Mouse (Mus musculus): ENCODE measurements around the gene Chn2. TPM values are rescaled to one million over a fixed set of nuclear protein-coding genes. Genes with fewer than 3 reads are reported as not detected.

Gene Chn2
- polyA plus RNA-seq, 1 experiment from 2014 or later, result 23.5 TPM

DNA sequence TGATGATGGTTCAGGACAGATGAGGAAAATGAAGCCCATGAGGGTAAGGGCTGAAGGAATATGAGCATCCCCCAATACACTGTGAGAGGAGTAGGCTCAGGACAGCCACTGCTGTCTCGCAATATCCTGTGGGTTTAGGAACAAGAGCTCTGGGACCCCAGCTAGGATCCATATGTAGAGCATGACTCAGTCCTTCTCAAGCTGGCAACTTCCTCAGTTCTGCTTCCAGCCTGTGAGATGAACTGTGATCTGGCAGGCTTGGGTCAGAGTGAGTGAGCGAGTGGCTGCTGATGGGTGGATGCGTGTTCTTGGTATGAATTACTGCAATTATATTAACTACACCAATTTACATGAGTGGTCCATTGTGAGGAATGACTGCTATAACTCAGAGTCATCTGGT is 121.3 kb downstream of the Chn2 start:
- Histone ChIP-seq H3K4me1 (ENCODE audit: control insufficient read depth, insufficient read depth, low read length) (no peaks in the 10 kb centered on the region), H3K27ac (ENCODE audit: low read depth, low read length) (no peak overlapping the region), H3K4me2 (ENCODE audit: low read depth, low read length) (no peak overlapping the region), H3K4me3 (ENCODE audit: low read depth, low read length) (no peak overlapping the region), H3K9ac (replicated peaks; ENCODE audit: low read depth, low read length) (no peak overlapping the region), H3K36me3 (ENCODE audit: control insufficient read depth, insufficient read depth, low read length) (no peaks in the 10 kb centered on the region), H3K27me3 (ENCODE audit: control insufficient read depth, insufficient read depth, low read length) (no peaks in the 10 kb centered on the region), H3K9me3 (ENCODE audit: control insufficient read depth, low read length) (no peaks in the 10 kb centered on the region)
- no peak for ATAC-seq (ENCODE audit: low read depth)
- WGBS, result 80% methylated on average over 3 of the region's 3 CpGs

DNA sequence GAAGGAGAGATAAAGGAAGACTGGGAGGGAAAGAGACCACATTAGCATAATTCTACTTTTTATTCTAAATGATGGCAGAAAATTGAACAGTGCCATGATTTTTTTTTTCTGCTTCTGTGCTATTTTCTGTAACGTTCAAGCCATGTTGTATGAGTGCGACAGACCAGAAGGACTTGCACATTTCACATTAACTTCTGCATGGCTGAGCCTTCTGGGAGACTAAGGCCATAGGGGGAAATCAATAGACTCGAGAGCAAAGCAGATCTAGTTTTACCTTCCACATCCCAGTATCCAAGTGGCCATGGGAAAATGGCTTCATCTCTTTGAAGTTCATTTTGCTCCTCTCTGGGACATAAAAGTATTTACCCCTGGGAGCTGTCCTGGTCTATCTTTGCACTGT is 121.9 kb downstream of the Chn2 start:
- Histone ChIP-seq H3K9me3 (ENCODE audit: control insufficient read depth, low read length) (no peaks in the 10 kb centered on the region), H3K27me3 (ENCODE audit: control insufficient read depth, insufficient read depth, low read length) (no peaks in the 10 kb centered on the region), H3K27ac (ENCODE audit: low read depth, low read length) (no peak overlapping the region), H3K9ac (replicated peaks; ENCODE audit: low read depth, low read length) (no peak overlapping the region), H3K4me3 (ENCODE audit: low read depth, low read length) (no peak overlapping the region), H3K4me1 (ENCODE audit: control insufficient read depth, insufficient read depth, low read length) (no peaks in the 10 kb centered on the region), H3K36me3 (ENCODE audit: control insufficient read depth, insufficient read depth, low read length) (no peaks in the 10 kb centered on the region), H3K4me2 (ENCODE audit: low read depth, low read length) (no peak overlapping the region)
- WGBS, result 55% methylated on average over 3 of the region's 3 CpGs
- no peak for ATAC-seq (ENCODE audit: low read depth)

DNA sequence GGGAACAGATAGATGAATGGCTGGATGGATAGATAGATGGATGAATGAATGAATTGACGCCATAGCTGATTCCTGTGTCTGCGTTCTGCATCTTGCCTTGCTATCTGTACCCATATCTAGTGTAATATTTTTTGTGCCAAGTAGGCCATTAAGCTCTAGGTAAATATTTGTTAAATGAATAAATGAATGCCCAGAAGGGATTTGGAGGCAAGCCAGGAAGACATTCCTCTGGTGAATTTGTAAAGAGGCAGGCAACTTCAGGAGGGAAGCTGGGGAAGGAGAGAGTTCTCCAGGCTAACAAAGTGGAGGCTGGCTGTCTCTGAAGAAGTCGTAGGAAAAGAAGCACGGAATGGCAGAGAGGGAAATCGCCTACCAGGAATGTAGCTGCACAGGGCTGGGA is 123.0 kb downstream of the Chn2 start:
- Histone ChIP-seq H3K36me3 (ENCODE audit: control insufficient read depth, insufficient read depth, low read length) (no peaks in the 10 kb centered on the region), H3K4me2 (ENCODE audit: low read depth, low read length) (no peak overlapping the region), H3K4me3 (ENCODE audit: low read depth, low read length) (no peak overlapping the region), H3K27me3 (ENCODE audit: control insufficient read depth, insufficient read depth, low read length) (no peaks in the 10 kb centered on the region), H3K9me3 (ENCODE audit: control insufficient read depth, low read length) (no peaks in the 10 kb centered on the region), H3K9ac (replicated peaks; ENCODE audit: low read depth, low read length) (no peak overlapping the region), H3K4me1 (ENCODE audit: control insufficient read depth, insufficient read depth, low read length) (no peaks in the 10 kb centered on the region), H3K27ac (ENCODE audit: low read depth, low read length) (no peak overlapping the region)
- WGBS, result 79% methylated on average over 5 of the region's 5 CpGs
- ATAC-seq (ENCODE audit: low read depth), result no peak

DNA sequence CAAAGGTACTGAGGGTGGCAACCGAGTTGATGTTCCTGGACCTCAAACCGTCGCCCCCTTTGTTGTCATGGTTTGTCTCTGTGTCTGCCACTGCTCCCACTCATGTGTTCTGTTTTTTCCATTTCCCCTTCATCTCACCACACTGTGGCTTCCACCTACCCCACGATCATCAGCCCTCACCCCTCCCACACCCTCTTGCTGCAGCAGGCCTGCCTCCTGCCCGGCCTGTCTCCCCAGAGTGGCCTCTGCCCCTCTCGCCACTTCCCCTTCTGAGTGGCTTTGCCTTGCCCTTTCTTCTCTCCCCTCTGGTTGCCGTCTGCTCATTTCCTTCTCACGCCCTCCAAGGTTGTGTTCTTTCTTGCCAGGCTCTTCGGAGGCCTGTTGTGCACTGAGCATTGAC is 123.4 kb downstream of the Chn2 start:
- no peak for ATAC-seq (ENCODE audit: low read depth)
- WGBS, result 83% methylated on average over 9 of the region's 9 CpGs

DNA sequence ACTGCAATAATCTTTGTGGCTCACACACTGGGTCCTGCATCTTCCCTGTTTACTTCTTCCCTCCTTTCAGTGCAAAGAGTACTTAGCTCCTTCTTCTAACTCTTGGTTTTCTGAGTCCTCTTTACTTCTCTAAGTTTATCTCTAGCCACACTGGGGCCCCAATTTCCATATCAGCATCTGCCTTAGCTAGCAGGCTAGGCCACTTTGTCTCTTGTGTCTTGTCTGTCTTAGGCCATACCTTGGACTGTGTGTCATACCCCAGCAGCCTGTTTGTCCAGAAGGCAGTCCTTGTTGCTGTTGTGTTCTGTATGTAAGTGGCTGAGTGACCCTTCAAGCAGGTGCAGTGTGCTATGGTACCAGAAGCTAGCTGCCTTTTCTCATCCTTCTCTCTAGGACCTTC is 124.3 kb downstream of the Chn2 start:
- Histone ChIP-seq H3K4me1 (ENCODE audit: control insufficient read depth, insufficient read depth, low read length) (no peaks in the 10 kb centered on the region), H3K27me3 (ENCODE audit: control insufficient read depth, insufficient read depth, low read length) (no peaks in the 10 kb centered on the region), H3K9ac (replicated peaks; ENCODE audit: low read depth, low read length) (no peak overlapping the region), H3K36me3 (ENCODE audit: control insufficient read depth, insufficient read depth, low read length) (no peaks in the 10 kb centered on the region), H3K4me2 (ENCODE audit: low read depth, low read length) (no peak overlapping the region), H3K27ac (ENCODE audit: low read depth, low read length) (no peak overlapping the region), H3K4me3 (ENCODE audit: low read depth, low read length) (no peak overlapping the region), H3K9me3 (ENCODE audit: control insufficient read depth, low read length) (no peaks in the 10 kb centered on the region)
- ATAC-seq (ENCODE audit: low read depth), result no peak

More for the DNA sequence above, 123.4 kb downstream of the Chn2 start:
- H3K4me1 ChIP-seq (ENCODE audit: control insufficient read depth, insufficient read depth, low read length), result no peaks in the 10 kb centered on the region
- H3K27me3 ChIP-seq (ENCODE audit: control insufficient read depth, insufficient read depth, low read length), result no peaks in the 10 kb centered on the region
- no peak overlapping the region for H3K4me2 ChIP-seq (ENCODE audit: low read depth, low read length)
- no peak overlapping the region for H3K4me3 ChIP-seq (ENCODE audit: low read depth, low read length)
- H3K27ac ChIP-seq (ENCODE audit: low read depth, low read length), result no peak overlapping the region
- H3K36me3 ChIP-seq (ENCODE audit: control insufficient read depth, insufficient read depth, low read length), result no peaks in the 10 kb centered on the region
- H3K9me3 ChIP-seq (ENCODE audit: control insufficient read depth, low read length), result no peaks in the 10 kb centered on the region
- no peak overlapping the region for H3K9ac ChIP-seq (replicated peaks; ENCODE audit: low read depth, low read length)

DNA sequence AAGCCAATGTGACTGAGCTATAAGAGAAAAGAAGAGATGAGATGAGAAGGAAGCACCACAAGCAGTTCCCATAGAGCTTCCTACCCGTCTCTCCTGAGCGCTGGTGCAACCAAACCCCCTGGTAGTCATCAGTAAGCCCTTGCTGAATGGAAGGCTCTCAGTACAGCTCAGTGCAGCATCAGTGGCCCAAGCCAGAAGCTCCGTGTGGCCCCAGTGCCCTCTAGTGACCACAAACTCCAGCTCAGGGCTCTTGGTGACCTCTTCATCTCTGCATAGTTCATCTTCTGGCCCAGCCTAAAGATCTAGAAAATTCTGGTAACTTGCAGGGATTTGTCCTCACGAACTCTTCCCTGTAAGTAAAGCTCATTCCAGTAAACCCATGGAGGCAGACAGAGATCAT is 125.4 kb downstream of the Chn2 start:
- Histone ChIP-seq H3K4me1 (ENCODE audit: control insufficient read depth, insufficient read depth, low read length) (no peaks in the 10 kb centered on the region), H3K9ac (replicated peaks; ENCODE audit: low read depth, low read length) (no peak overlapping the region), H3K9me3 (ENCODE audit: control insufficient read depth, low read length) (no peaks in the 10 kb centered on the region), H3K4me2 (ENCODE audit: low read depth, low read length) (no peak overlapping the region), H3K27me3 (ENCODE audit: control insufficient read depth, insufficient read depth, low read length) (no peaks in the 10 kb centered on the region), H3K36me3 (ENCODE audit: control insufficient read depth, insufficient read depth, low read length) (no peaks in the 10 kb centered on the region), H3K27ac (ENCODE audit: low read depth, low read length) (no peak overlapping the region), H3K4me3 (ENCODE audit: low read depth, low read length) (no peak overlapping the region)
- WGBS, result 43% methylated on average over 4 of the region's 4 CpGs
- ATAC-seq (ENCODE audit: low read depth), result no peak

DNA sequence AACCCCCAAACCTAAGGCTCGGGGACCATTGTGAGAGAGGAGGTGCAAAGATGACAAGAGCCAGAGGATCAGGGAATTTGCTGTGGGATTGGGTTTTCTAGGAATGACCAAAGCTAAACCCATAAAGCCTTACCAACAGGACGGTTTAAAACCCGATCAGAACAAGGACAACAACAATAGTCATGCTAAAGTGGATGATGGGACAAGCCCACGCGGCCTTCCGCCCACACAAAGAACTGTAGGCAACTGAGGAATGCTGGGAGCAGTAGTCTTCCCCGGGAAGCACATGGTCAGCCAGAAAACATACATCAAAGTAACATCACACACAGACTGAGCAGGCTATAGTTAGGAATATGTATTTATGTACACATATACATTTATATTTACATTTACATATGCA is 125.9 kb downstream of the Chn2 start:
- Histone ChIP-seq H3K9me3 (ENCODE audit: control insufficient read depth, low read length) (no peaks in the 10 kb centered on the region), H3K27ac (ENCODE audit: low read depth, low read length) (no peak overlapping the region), H3K9ac (replicated peaks; ENCODE audit: low read depth, low read length) (no peak overlapping the region), H3K4me1 (ENCODE audit: control insufficient read depth, insufficient read depth, low read length) (no peaks in the 10 kb centered on the region), H3K27me3 (ENCODE audit: control insufficient read depth, insufficient read depth, low read length) (no peaks in the 10 kb centered on the region), H3K4me3 (ENCODE audit: low read depth, low read length) (no peak overlapping the region), H3K4me2 (ENCODE audit: low read depth, low read length) (no peak overlapping the region), H3K36me3 (ENCODE audit: control insufficient read depth, insufficient read depth, low read length) (no peaks in the 10 kb centered on the region)
- 91% methylated on average over 7 of the region's 7 CpGs for WGBS
- ATAC-seq (ENCODE audit: low read depth), result no peak

DNA sequence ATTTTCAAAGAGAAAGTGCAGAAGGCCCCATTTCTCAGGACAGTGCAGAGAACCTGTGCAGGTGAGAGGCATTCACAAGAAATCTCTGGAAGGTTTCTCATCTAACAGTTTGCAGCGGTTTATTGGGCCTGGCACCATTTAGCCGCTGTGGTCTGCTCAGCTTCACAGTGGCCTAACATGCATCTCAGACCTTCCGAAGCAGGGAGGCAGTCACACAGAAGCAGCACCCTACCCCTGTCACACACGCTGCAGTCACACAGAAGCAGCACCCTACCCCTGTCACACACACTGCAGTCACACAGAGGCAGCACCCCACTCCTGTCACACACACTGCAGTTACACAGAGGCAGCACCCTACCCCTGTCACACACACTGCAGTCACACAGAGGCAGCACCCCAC is 126.5 kb downstream of the Chn2 start:
- no peaks in the 10 kb centered on the region for H3K4me1 ChIP-seq (ENCODE audit: control insufficient read depth, insufficient read depth, low read length)
- H3K9me3 ChIP-seq (ENCODE audit: control insufficient read depth, low read length), result no peaks in the 10 kb centered on the region
- no peak overlapping the region for H3K4me3 ChIP-seq (ENCODE audit: low read depth, low read length)
- 89% methylated on average over 4 of the region's 4 CpGs for WGBS
- no peak overlapping the region for H3K27ac ChIP-seq (ENCODE audit: low read depth, low read length)
- no peak overlapping the region for H3K4me2 ChIP-seq (ENCODE audit: low read depth, low read length)
- H3K9ac ChIP-seq (replicated peaks; ENCODE audit: low read depth, low read length), result no peak overlapping the region
- no peaks in the 10 kb centered on the region for H3K36me3 ChIP-seq (ENCODE audit: control insufficient read depth, insufficient read depth, low read length)
- no peaks in the 10 kb centered on the region for H3K27me3 ChIP-seq (ENCODE audit: control insufficient read depth, insufficient read depth, low read length)
- ATAC-seq (ENCODE audit: low read depth), result no peak

DNA sequence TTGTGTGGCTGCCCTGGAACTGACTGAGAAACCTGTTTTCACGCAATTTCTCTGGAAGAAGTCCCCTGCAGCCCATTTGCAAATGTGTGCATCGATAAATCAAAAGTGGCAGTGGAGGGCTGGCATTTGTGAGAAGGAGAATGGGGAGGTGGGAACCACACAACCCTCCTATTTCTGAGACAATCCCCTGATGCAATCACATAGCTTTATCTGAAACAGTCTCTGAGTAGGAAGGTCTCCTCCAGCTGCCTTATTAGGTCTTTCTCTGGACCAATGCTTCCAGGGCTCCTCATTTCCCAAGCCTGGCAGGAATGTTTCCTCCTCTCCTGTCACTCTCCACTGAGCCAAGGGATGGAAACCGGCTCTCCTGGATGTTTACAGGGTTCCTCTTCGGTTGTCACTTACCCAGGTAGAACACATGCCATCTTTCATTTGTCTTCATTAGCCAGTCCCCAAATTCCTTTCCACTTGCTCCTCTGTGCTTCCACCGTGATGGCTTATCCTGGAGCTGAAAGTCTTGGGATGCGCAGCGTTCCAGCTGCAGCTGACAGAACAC is 127.7 kb downstream of the Chn2 start:
- H3K4me1 ChIP-seq (ENCODE audit: control insufficient read depth, insufficient read depth, low read length), result no peaks in the 10 kb centered on the region
- no peak overlapping the region for H3K9ac ChIP-seq (replicated peaks; ENCODE audit: low read depth, low read length)
- H3K36me3 ChIP-seq (ENCODE audit: control insufficient read depth, insufficient read depth, low read length), result no peaks in the 10 kb centered on the region
- H3K27ac ChIP-seq (ENCODE audit: low read depth, low read length), result no peak overlapping the region
- 60% methylated on average over 7 of the region's 7 CpGs for WGBS
- H3K4me2 ChIP-seq (ENCODE audit: low read depth, low read length), result no peak overlapping the region
- no peak overlapping the region for H3K4me3 ChIP-seq (ENCODE audit: low read depth, low read length)
- no peak for ATAC-seq (ENCODE audit: low read depth)
- no peaks in the 10 kb centered on the region for H3K27me3 ChIP-seq (ENCODE audit: control insufficient read depth, insufficient read depth, low read length)
- no peaks in the 10 kb centered on the region for H3K9me3 ChIP-seq (ENCODE audit: control insufficient read depth, low read length)

Measured in neural tube, embryonic 14.5 days (tissue).